Mouse (Mus musculus) embryonic fibroblast, embryonic 13.5 days (primary cell): Measurements from ENCODE around the gene Tex52.

Experiments used
- CTCF ChIP-seq: IDR thresholded peaks from 2 replicates; pipeline ENCODE4 v1.5.1; 2011; ENCODE audit warnings: mild to moderate bottlenecking, control low read depth, low read length, moderate library complexity, borderline replicate concordance; ENCODE audit not compliant: insufficient read depth
- POLR2A ChIP-seq: IDR thresholded peaks from 2 replicates; pipeline ENCODE4 v1.6.1; 2011; ENCODE audit warnings: low read depth, mild to moderate bottlenecking, control low read depth, low read length, moderate library complexity

- TF ChIP-seq POLR2A, result no peak
- TF ChIP-seq CTCF, result no peak
Observed at GRCm38 (mm10) chr6:128421036-128421435, 45.8 kb downstream of the Tex52 start.
